Mouse (Mus musculus) ES-E14 (cell line): ENCODE data around the gene Hcfc1.

ENCODE experiments used
- HCFC1 ChIP-seq: IDR thresholded peaks from 2 replicates; pipeline ENCODE4 v1.6.1; 2012; ENCODE audit warnings: low read length, inconsistent platforms, borderline replicate concordance; ENCODE audit not compliant: insufficient read depth
- MAFK ChIP-seq: IDR thresholded peaks from 2 replicates; pipeline ENCODE4 v1.6.1; 2014; ENCODE audit warnings: mild to moderate bottlenecking, low read depth, low read length, inconsistent platforms; ENCODE audit not compliant: insufficient read depth
- ZC3H11A ChIP-seq: IDR thresholded peaks from 2 replicates; pipeline ENCODE4 v1.6.1; 2012; ENCODE audit warnings: low read depth, mild to moderate bottlenecking, inconsistent platforms, low read length, borderline replicate concordance
- ZNF384 ChIP-seq: IDR thresholded peaks from 2 replicates; pipeline ENCODE4 v1.6.1; 2012; ENCODE audit warnings: low read depth, low read length, inconsistent platforms

GRCm38 (mm10) chrX:73892833-73893232 lies 73.3 kb downstream of the Hcfc1 start:
- TF ChIP-seq ZNF384 (no peak), ZC3H11A (no peak), MAFK (no peak), HCFC1 (no peak)
